Comparison of ENCODE assay signal across 10 mouse cellular contexts in the genomic region with DNA sequence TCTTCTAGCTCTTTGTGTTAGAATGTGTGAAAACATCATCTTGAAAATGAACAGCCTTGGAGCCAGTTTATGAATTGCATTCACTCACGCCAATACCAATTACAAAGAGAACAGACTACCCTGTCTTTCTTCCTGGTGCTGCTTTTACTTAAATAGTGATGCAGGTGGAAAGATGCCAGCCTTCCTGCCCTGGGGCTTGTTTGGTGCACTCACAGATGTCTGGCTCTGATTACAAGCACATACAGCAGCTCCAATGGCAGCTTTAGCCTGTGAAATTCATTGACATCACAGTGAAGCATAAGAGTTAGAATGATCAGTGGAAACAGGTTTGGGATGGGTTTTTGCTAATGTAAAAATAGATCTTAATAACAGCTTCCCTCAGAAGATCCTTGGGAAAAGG.
DNase-seq lines count a peak whose midpoint lies in the region; ATAC-seq and TF ChIP-seq lines count a peak whose summit lies in the region.
"Had no signal": no experiment of that assay in that cellular context is flagged by ENCODE, and none has a peak within 500 bp of the region (broad histone marks: within the 10 kb centered on the region; RNA-seq: fewer than 3 reads in every experiment).

No protein-coding gene starts in this region.

- H3K27me3 ChIP-seq in kidney, adult 2 months (replicated peaks; ENCODE audit: control insufficient read depth, insufficient read depth, low read length), result no peaks in the 10 kb centered on the region
- no peaks in the 10 kb centered on the region for H3K27me3 ChIP-seq in kidney, embryonic 14.5 days (ENCODE audit: control insufficient read depth, insufficient read depth, low read length)
- H3K27me3 ChIP-seq in embryonic facial prominence, embryonic 14.5 days (replicated peaks; ENCODE audit: control insufficient read depth, insufficient read depth, low read length), result no peaks in the 10 kb centered on the region
- no peaks in the 10 kb centered on the region for H3K27me3 ChIP-seq in limb, embryonic 13.5 days

- no peaks in the 10 kb centered on the region for H3K4me1 ChIP-seq in kidney, adult 2 months (ENCODE audit: control insufficient read depth, insufficient read depth, low read length)
- H3K4me1 ChIP-seq in kidney, embryonic 14.5 days (ENCODE audit: control insufficient read depth, insufficient read depth, low read length), result no peaks in the 10 kb centered on the region
- no peaks in the 10 kb centered on the region; the same call in 1 of the 2 replicates for H3K4me1 ChIP-seq in embryonic facial prominence, embryonic 14.5 days (ENCODE audit: control insufficient read depth, insufficient read depth, low read length)
- no peaks in the 10 kb centered on the region for H3K4me1 ChIP-seq in limb, embryonic 13.5 days

- H3K9ac ChIP-seq in kidney, embryonic 14.5 days (ENCODE audit: low read depth, low read length), result no peak overlapping the region
- H3K9ac ChIP-seq in embryonic facial prominence, embryonic 14.5 days (ENCODE audit: low read depth, low read length), result no peak overlapping the region
- no peak overlapping the region for H3K9ac ChIP-seq in limb, embryonic 13.5 days

- no peak overlapping the region for H3K4me3 ChIP-seq in kidney, adult 2 months (ENCODE audit: insufficient read depth, low read depth, low read length)
- H3K4me3 ChIP-seq in kidney, embryonic 14.5 days (ENCODE audit: low read length), result no peak overlapping the region
- H3K4me3 ChIP-seq in embryonic facial prominence, embryonic 14.5 days (ENCODE audit: low read depth, low read length), result no peak overlapping the region
- H3K4me3 ChIP-seq in limb, embryonic 13.5 days, result no peak overlapping the region

- H3K36me3 ChIP-seq in kidney, adult 2 months (ENCODE audit: control insufficient read depth, insufficient read depth, low read length), result no peaks in the 10 kb centered on the region
- no peaks in the 10 kb centered on the region for H3K36me3 ChIP-seq in kidney, embryonic 14.5 days (ENCODE audit: control insufficient read depth, insufficient read depth, low read length)
- H3K36me3 ChIP-seq in embryonic facial prominence, embryonic 14.5 days (ENCODE audit: control insufficient read depth, insufficient read depth, low read length), result no peaks in the 10 kb centered on the region
- no peaks in the 10 kb centered on the region for H3K36me3 ChIP-seq in limb, embryonic 13.5 days

- no peak overlapping the region for H3K4me2 ChIP-seq in kidney, embryonic 14.5 days (replicated peaks; ENCODE audit: low read depth, low read length)
- no peak overlapping the region for H3K4me2 ChIP-seq in embryonic facial prominence, embryonic 14.5 days (ENCODE audit: low read depth, low read length)
- no peak overlapping the region for H3K4me2 ChIP-seq in limb, embryonic 13.5 days (replicated peaks)

- no peak for ATAC-seq in kidney, embryonic 14.5 days (ENCODE audit: low FRiP score, low TSS enrichment)
- peak; percentile 62; the same call in 1 of the 2 replicates for ATAC-seq in embryonic facial prominence, embryonic 14.5 days (ENCODE audit: low read depth)
- ATAC-seq in limb, embryonic 13.5 days (ENCODE audit: low FRiP score, low read depth), result peak; percentile 78
- ATAC-seq in frontal cortex, adult (ENCODE audit: low TSS enrichment), result no peak

- WGBS in kidney, adult 2 months, result 65% methylated on average over 1 of the region's 1 CpGs
- 84% methylated on average over 1 of the region's 1 CpGs for WGBS in kidney, embryonic 14.5 days
- WGBS in embryonic facial prominence, embryonic 14.5 days, result 33% methylated on average over 1 of the region's 1 CpGs
- WGBS in limb, embryonic 13.5 days, result 30% methylated on average over 1 of the region's 1 CpGs

- H3K9me3 ChIP-seq in kidney, embryonic 14.5 days (ENCODE audit: control insufficient read depth, low read length), result no peaks in the 10 kb centered on the region
- no peaks in the 10 kb centered on the region for H3K9me3 ChIP-seq in embryonic facial prominence, embryonic 14.5 days (ENCODE audit: control insufficient read depth, low read length)
- no peaks in the 10 kb centered on the region for H3K9me3 ChIP-seq in limb, embryonic 13.5 days

- TF ChIP-seq CTCF in kidney, adult 2 months (conservative IDR thresholded peaks at IDR 0.05; ENCODE audit: insufficient read depth, insufficient read length, low read depth, low read length), result no peak
- TF ChIP-seq CTCF in brain, embryonic 14.5 days (IDR thresholded peaks at IDR 0.05; ENCODE audit: borderline replicate concordance, extremely low read depth, insufficient read depth, insufficient read length), result no peak

- no peak for TF ChIP-seq POLR2A in kidney, adult 2 months (IDR thresholded peaks at IDR 0.05; ENCODE audit: low read depth, low read length)
- TF ChIP-seq POLR2A in brain, embryonic 14.5 days (IDR thresholded peaks at IDR 0.05; ENCODE audit: borderline replicate concordance, extremely low read depth, insufficient read depth, insufficient read length, poor library complexity, severe bottlenecking), result no peak

- DNase-seq in kidney, adult 2 months, result peak; percentile 27
- DNase-seq in brain, embryonic 14.5 days (ENCODE audit: low read depth), result peak; percentile 95
- peak; percentile 87 for DNase-seq in embryonic facial prominence, embryonic 14.5 days (ENCODE audit: low spot score)
- no peak for DNase-seq in spleen, adult 18-20 months
- DNase-seq in adrenal gland, adult 8-10 months, result no peak
- DNase-seq: lung, postnatal 4 days; thymus, postnatal 14 days had no signal

- H3K27ac ChIP-seq in kidney, adult 2 months (ENCODE audit: insufficient read depth, low read depth, low read length), result no peak overlapping the region
- H3K27ac ChIP-seq in kidney, embryonic 14.5 days (ENCODE audit: low read depth, low read length), result no peak overlapping the region
- H3K27ac ChIP-seq in embryonic facial prominence, embryonic 14.5 days (replicated peaks; ENCODE audit: low read depth, low read length), result no peak overlapping the region
- H3K27ac ChIP-seq in limb, embryonic 13.5 days, result no peak overlapping the region

Comparison
In these comparisons a context has a peak if more than half of its experiments do, and no peak if none do; other contexts are left out.
1. DNase-seq: peak in kidney, adult 2 months (single experiment), brain, embryonic 14.5 days (single experiment) and embryonic facial prominence, embryonic 14.5 days (single experiment); none in spleen, adult 18-20 months (0 of 2) and adrenal gland, adult 8-10 months (single experiment).
2. ATAC-seq: peak in embryonic facial prominence, embryonic 14.5 days (single experiment) and limb, embryonic 13.5 days (single experiment); none in kidney, embryonic 14.5 days (single experiment) and frontal cortex, adult (single experiment).